Mouse (Mus musculus): Measurements from ENCODE around the gene Slc37a4. TPM values are rescaled to one million over a fixed set of nuclear protein-coding genes. Genes with fewer than 3 reads are reported as not detected.

Slc37a4 gene
- total and polyA plus RNA-seq, 3 experiments: 20.9 to 38.9 (median 24.8) TPM

- no peak for DNase-seq
- Histone ChIP-seq H3K79me2 (replicated peaks; ENCODE audit: control insufficient read depth, insufficient read depth, low read length) (no peaks in the 10 kb centered on the region), H3K9ac (ENCODE audit: low read depth, low read length) (no peak overlapping the region), H3K27me3 (ENCODE audit: control insufficient read depth, insufficient read depth, low read length) (no peaks in the 10 kb centered on the region), H3K27ac (no peak overlapping the region), H3K4me1 (ENCODE audit: control insufficient read depth, insufficient read depth, low read length) (peaks cover 1% of the 10 kb centered on the region; the same call in 1 of the 2 replicates), H3K4me3 (no peak overlapping the region), H3K36me3 (ENCODE audit: control insufficient read depth, insufficient read depth, low read length) (peaks cover 12% of the 10 kb centered on the region)
- TF ChIP-seq CTCF (IDR thresholded peaks at IDR 0.05): no peak
- no peak for TF ChIP-seq POLR2A (IDR thresholded peaks at IDR 0.05; ENCODE audit: insufficient read depth, low read depth, low read length)
- TF ChIP-seq EP300 (IDR thresholded peaks at IDR 0.05; ENCODE audit: insufficient read depth, low read depth, low read length): no peak
- intact Hi-C loops (cut with DNase I): no loop called here
- WGBS: 78% methylated on average over 2 of the region's 2 CpGs
Measured at GRCm38 (mm10) chr9:44410647-44411336, 14.1 kb downstream of the Slc37a4 start.

GRCm38 (mm10) chr9:44411601-44412130 is 15.0 kb downstream of the Slc37a4 start:
- DNase-seq: no peak
- Histone ChIP-seq H3K4me3 (no peak overlapping the region), H3K79me2 (replicated peaks; ENCODE audit: control insufficient read depth, insufficient read depth, low read length) (no peaks in the 10 kb centered on the region), H3K27ac (no peak overlapping the region), H3K27me3 (ENCODE audit: control insufficient read depth, insufficient read depth, low read length) (no peaks in the 10 kb centered on the region), H3K4me1 (ENCODE audit: control insufficient read depth, insufficient read depth, low read length) (no peaks in the 10 kb centered on the region), H3K9ac (ENCODE audit: low read depth, low read length) (no peak overlapping the region), H3K36me3 (ENCODE audit: control insufficient read depth, insufficient read depth, low read length) (peaks cover 12% of the 10 kb centered on the region)
- TF ChIP-seq EP300 (IDR thresholded peaks at IDR 0.05; ENCODE audit: insufficient read depth, low read depth, low read length) (no peak), POLR2A (IDR thresholded peaks at IDR 0.05; ENCODE audit: insufficient read depth, low read depth, low read length) (0 out of 2 replicates have a peak, but pooled peaks have one; percentile 9)
- 86% methylated on average over 1 of the region's 1 CpGs for WGBS
- intact Hi-C loops (cut with DNase I): no loop called here

- Histone ChIP-seq H3K79me2 (replicated peaks; ENCODE audit: control insufficient read depth, insufficient read depth, low read length) (no peaks in the 10 kb centered on the region), H3K27ac (no peak overlapping the region), H3K27me3 (ENCODE audit: control insufficient read depth, insufficient read depth, low read length) (no peaks in the 10 kb centered on the region), H3K36me3 (ENCODE audit: control insufficient read depth, insufficient read depth, low read length) (peaks cover 12% of the 10 kb centered on the region), H3K4me3 (no peak overlapping the region), H3K4me1 (ENCODE audit: control insufficient read depth, insufficient read depth, low read length) (peaks cover 1% of the 10 kb centered on the region), H3K9ac (ENCODE audit: low read depth, low read length) (no peak overlapping the region)
- no peak for DNase-seq
- WGBS: 74% methylated on average over 4 of the region's 4 CpGs
- intact Hi-C loops (cut with DNase I): no loop called here
- TF ChIP-seq EP300 (IDR thresholded peaks at IDR 0.05; ENCODE audit: insufficient read depth, low read depth, low read length) (no peak), POLR2A (IDR thresholded peaks at IDR 0.05; ENCODE audit: insufficient read depth, low read depth, low read length) (no peak), CTCF (IDR thresholded peaks at IDR 0.05) (no peak)
Measured at GRCm38 (mm10) chr9:44412306-44412705, 15.7 kb downstream of the Slc37a4 start.

GRCm38 (mm10) chr9:44412781-44413180 is 16.1 kb downstream of the Slc37a4 start:
- no peak for TF ChIP-seq CTCF (IDR thresholded peaks at IDR 0.05)
- TF ChIP-seq POLR2A (IDR thresholded peaks at IDR 0.05; ENCODE audit: insufficient read depth, low read depth, low read length): no peak
- no peak for TF ChIP-seq EP300 (IDR thresholded peaks at IDR 0.05; ENCODE audit: insufficient read depth, low read depth, low read length)
- Histone ChIP-seq H3K36me3 (ENCODE audit: control insufficient read depth, insufficient read depth, low read length) (peaks cover 12% of the 10 kb centered on the region), H3K27ac (no peak overlapping the region), H3K27me3 (ENCODE audit: control insufficient read depth, insufficient read depth, low read length) (no peaks in the 10 kb centered on the region), H3K4me3 (no peak overlapping the region), H3K79me2 (replicated peaks; ENCODE audit: control insufficient read depth, insufficient read depth, low read length) (no peaks in the 10 kb centered on the region), H3K9ac (ENCODE audit: low read depth, low read length) (no peak overlapping the region), H3K4me1 (ENCODE audit: control insufficient read depth, insufficient read depth, low read length) (peaks cover 3% of the 10 kb centered on the region)
- 77% methylated on average over 2 of the region's 2 CpGs for WGBS
- DNase-seq: no peak
- intact Hi-C loops (cut with DNase I): no loop called here

GRCm38 (mm10) chr9:44417156-44417891 is 20.7 kb downstream of the Slc37a4 start:
- TF ChIP-seq POLR2A (IDR thresholded peaks at IDR 0.05; ENCODE audit: insufficient read depth, low read depth, low read length) (no peak), EP300 (IDR thresholded peaks at IDR 0.05; ENCODE audit: insufficient read depth, low read depth, low read length) (no peak), CTCF (IDR thresholded peaks at IDR 0.05) (no peak)
- peak overlapping the region; percentile 86 for H3K4me3 ChIP-seq
- no peaks in the 10 kb centered on the region for H3K27me3 ChIP-seq (ENCODE audit: control insufficient read depth, insufficient read depth, low read length)

More at GRCm38 (mm10) chr9:44417156-44417891, 20.7 kb downstream of the Slc37a4 start:
- Histone ChIP-seq H3K79me2 (replicated peaks; ENCODE audit: control insufficient read depth, insufficient read depth, low read length) (no peaks in the 10 kb centered on the region), H3K9ac (ENCODE audit: low read depth, low read length) (peak overlapping the region; percentile 78), H3K27ac (peak overlapping the region; percentile 88), H3K36me3 (ENCODE audit: control insufficient read depth, insufficient read depth, low read length) (no peaks in the 10 kb centered on the region; the same call in none of the 2 replicates), H3K4me1 (ENCODE audit: control insufficient read depth, insufficient read depth, low read length) (peaks cover 3% of the 10 kb centered on the region)
- no peak for DNase-seq
- 6% methylated on average over 26 of the region's 26 CpGs for WGBS
- intact Hi-C loops (cut with DNase I): no loop called here
